Mouse (Mus musculus) frontal cortex, postnatal 10 days (tissue): ENCODE data around the gene Scmh1.

Experiments
- DNase-seq, 2 experiments: peaks; one replicate each; pipeline ENCODE4 v3.0.0; 2022; ENCODE audit warnings: low spot score in 2 of 2, mixed read lengths in 1 of 2

Gene Scmh1

DNA sequence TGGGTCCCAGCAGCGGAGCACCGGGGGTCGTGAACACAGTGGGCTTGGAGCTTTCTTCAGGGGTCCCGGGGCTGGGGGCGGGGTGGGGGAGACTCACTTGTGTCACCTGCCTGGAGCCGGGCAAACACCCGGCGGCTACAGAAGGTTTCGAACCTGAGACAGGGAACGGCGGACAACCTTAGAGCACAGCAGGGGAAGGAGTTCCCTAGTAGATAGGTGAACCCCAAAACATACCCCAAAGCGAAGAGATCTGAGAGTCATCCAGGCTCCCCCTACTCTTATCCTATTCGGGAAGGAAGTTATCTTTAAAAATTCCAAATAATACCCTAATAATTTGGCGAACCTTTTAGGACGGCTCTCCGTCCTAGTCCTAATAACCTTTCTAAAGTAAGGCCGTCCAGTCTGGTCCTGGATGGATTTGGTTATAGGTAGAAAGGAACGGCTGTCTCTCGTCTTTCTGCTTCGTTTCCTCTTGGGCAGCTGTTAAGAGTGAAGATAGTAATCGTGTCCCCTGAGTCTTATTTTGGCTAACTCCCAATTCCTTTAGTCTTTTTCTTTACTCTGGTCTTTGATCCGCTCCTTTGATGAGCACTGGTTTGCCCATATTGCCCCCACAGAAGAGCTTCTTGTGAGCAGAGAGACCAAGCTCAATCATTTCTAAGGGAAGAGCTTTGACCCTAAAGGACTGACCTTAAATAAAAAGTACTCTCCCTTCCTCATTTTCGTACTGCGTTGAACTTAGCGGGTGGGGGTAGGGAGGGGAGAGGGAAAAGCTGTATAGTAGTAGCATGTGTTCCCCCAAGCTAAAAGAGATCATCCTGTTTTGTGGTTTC is 941 bp downstream of the Scmh1 start:
- DNase-seq, result no peak

- no peak for DNase-seq
Measured at GRCm38 (mm10) chr4:120406639-120407273, 1.7 kb downstream of the Scmh1 start.

- DNase-seq, result no peak
Measured at GRCm38 (mm10) chr4:120418053-120418452, 13.0 kb downstream of the Scmh1 start.

DNA sequence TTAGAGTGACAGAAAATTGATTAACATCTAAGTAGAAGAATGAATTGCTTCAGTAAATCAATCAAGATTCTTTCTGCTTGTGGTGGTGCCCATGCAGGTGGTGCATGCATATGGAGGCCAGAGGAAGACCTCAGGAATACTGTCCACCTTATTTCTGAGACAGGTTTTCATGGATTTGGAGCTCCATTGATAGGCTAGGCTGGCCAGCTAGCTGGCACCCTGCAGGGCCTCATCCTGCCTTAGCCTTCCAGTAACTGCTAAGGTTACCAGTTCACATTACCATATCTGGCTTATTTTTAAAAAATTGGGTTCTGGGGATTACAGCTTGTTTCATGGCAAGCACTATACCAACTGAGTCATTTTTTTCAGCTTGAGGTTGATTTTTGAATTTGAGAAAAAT is 15.1 kb downstream of the Scmh1 start:
- no peak for DNase-seq

DNA sequence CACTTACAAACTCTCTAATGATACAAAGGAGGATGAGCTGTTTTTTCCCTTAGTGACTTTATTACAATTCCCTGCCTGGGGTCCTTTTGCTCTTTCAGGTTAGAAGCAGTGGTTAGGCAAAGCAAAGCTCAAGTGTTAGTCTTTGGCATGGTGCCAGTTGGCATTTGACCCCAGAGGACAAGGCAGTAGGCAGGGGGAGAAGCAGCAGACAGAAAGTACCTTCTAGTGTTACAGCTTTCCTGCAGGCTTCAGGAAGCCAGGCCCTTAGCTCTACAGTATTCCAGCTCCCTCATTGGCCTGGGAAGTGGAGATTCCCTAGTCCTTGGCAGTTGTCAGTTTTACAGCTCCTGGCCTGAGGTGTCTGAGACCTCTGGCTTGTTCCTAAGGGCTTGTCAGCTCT is 15.6 kb downstream of the Scmh1 start:
- no peak for DNase-seq

GRCm38 (mm10) chr4:120430601-120431000 is 25.5 kb downstream of the Scmh1 start:
- no peak for DNase-seq

DNA sequence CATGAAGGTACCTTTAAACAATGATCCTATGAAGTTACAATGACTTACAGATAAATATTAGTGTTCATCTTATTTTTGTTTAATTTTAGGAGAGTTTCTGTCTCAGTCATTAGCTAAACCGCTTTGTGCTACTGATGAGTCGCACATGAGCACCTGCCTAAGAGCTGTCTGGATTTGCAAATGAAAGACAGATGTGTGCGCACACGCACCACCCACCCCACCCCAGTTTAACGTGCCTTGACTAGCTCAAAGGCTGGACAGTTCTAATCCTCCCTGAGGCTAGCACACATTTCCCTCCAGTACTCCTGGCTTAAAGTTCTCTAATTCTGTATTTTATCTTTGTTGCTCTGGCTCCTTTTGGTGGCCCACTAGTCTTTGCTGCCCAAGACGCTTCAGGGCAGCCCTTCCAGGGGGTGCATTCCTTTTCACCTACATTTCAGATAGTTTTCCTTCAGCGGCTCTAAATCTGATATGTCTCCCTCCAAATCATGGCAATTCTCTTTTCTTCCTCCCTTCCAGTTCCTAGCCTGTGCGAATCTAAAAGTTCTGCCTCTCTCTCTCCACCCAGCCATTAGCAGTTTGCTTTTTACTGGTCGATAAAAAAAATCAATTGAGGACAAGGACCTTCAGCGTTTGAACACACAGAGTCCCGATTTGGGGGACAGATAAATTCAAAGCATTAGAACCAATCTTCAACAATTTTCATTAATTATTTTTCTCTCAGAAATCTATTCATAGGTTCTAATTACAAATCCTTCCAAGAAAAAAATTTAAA is 27.7 kb downstream of the Scmh1 start:
- no peak for DNase-seq

DNA sequence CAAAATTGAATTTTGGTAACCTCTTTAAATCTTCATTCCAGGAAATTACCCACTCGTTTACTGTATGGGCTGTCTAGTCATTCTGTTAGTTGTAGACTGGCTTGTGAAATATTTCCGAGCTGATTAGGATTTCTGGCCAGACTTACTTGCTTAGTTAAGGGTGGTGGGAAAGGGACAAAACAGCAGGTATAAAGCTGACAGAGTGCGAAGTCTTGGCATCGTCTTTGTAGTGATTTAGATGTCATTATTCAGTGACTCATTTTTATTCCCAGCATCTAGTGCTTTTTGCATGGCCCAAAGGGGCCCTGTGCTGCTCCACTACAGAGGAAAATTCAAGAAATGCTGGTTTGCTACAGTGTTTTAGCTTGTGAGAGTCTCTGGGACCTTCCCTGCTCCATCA is 56.7 kb downstream of the Scmh1 start:
- DNase-seq, result no peak

- DNase-seq, result no peak
Measured at GRCm38 (mm10) chr4:120472946-120473345, 67.9 kb downstream of the Scmh1 start.

GRCm38 (mm10) chr4:120487707-120488106 is 82.6 kb downstream of the Scmh1 start:
- DNase-seq, result no peak

- DNase-seq, result no peak
Measured at GRCm38 (mm10) chr4:120506955-120507354, 101.9 kb downstream of the Scmh1 start.

GRCm38 (mm10) chr4:120511203-120511602 is 106.1 kb downstream of the Scmh1 start:
- no peak for DNase-seq

DNA sequence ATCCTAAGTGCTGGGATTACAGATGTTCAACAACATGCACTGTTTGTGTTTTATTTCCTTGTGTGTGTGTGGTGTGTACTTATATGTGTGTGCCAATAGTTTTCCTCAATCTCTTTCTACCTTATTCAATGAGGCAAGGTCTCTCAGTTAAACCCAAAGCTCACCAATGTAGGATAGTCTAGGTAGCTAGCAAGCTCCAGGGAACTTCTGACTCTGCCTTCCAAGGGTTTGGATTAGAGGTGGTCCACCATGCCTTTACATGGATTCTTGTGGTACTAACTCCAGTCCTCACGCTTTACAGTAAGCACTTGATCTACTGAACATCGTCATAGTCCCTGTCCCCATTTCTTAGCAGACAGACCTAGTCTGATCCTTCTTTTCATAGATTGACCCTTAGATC is 109.3 kb downstream of the Scmh1 start:
- no peak for DNase-seq

DNA sequence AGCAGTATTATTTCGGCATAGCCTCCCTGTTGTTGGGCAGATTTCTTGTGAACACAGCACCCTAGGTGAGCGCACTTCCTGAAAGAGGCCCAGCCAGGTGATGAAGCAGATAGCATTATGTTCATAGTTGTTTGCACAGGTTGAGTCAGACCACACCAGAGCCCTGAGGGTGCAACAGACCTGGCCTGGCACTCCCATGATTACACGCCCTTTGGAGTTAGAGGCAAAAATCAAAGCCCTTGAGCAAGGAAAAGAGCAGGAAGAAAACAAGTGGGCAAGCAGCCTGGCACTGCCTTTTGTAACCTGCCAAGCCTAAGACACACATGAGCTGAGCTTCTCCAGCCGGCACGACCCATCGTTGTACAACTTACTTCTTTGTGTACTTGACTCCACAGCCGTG is 111.4 kb downstream of the Scmh1 start:
- no peak for DNase-seq

- DNase-seq, result no peak
Measured at GRCm38 (mm10) chr4:120516907-120517306, 111.8 kb downstream of the Scmh1 start.

GRCm38 (mm10) chr4:120517335-120517734 is 112.3 kb downstream of the Scmh1 start:
- no peak for DNase-seq

DNA sequence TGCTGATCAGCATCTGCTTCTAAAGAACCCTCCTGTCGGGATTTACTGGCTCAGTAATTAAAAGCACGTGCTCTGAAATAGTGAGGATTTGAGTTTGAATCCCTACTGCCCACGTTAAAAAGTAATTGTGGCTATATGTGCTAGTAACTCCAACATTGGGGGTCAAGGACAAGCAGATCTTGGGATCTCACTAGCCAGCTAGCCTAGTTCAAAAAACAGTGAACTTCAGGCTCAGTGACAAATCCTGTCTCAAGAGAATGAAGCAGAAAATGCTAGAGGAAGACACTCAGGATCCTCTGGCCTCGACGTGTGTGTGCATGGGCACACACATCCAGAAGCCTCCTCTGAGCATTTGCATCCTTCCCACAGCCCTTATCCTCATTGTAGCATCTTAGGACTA is 116.7 kb downstream of the Scmh1 start:
- no peak for DNase-seq

GRCm38 (mm10) chr4:120522351-120522750 is 117.3 kb downstream of the Scmh1 start:
- DNase-seq, result no peak

GRCm38 (mm10) chr4:120523092-120523491 is 118.0 kb downstream of the Scmh1 start:
- no peak for DNase-seq

- no peak for DNase-seq
Measured at GRCm38 (mm10) chr4:120528171-120528570, 123.1 kb downstream of the Scmh1 start.

DNA sequence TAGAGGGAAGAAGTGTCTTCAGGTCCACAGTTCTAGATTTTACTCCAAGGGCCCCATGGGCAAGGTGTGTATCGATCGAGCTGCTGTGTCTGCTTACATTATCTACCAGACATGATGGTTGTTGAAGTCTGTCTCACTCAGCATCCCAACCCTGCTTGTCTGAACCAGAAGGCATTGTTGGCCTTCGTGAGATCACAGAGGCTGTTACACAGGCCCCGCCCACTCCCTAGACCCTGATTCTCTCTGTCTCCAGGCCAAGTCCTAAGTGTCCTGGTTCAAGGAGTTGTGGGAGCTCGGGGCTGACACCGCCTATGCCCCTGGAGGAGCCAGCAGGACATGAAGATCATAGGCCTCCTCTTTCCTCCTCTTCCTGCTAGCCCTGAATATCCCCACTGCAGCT is 126.9 kb downstream of the Scmh1 start, which contains the start of gene Slfnl1:
Slfnl1 (plus strand) TSS at position 246 of the 400 bp plus-strand sequence.
- DNase-seq, result no peak

GRCm38 (mm10) chr4:120538664-120539063 is 133.6 kb downstream of the Scmh1 start:
- no peak for DNase-seq
